Mouse (Mus musculus) lung, adult 2 months (tissue): Measurements from ENCODE around the gene Krt7.

Experiments
- CTCF ChIP-seq: fragments of 200-500 bp; IDR thresholded peaks from 2 replicates; pipeline ENCODE4 v1.5.1; 2011; ENCODE audit warnings: mild to moderate bottlenecking, low read length, control low read depth; ENCODE audit not compliant: insufficient read depth
- POLR2A ChIP-seq: fragments of 200-500 bp; IDR thresholded peaks from 2 replicates; pipeline ENCODE4 v1.6.1; 2011; ENCODE audit warnings: low read depth, mild to moderate bottlenecking, control low read depth, low read length, borderline replicate concordance; ENCODE audit errors: extremely low read depth

GRCm38 (mm10) chr15:101479007-101479665 is 68.3 kb downstream of the Krt7 start:
- TF ChIP-seq CTCF (no peak), POLR2A (no peak)
